Mouse (Mus musculus) myocyte (in vitro differentiated cells): ENCODE measurements around the gene Ppp1r16b.

Experiments
- CEBPB ChIP-seq: IDR thresholded peaks from 2 replicates; pipeline ENCODE4 v1.6.1; 2011; ENCODE audit warnings: mild to moderate bottlenecking, moderate library complexity; ENCODE audit not compliant: poor library complexity, insufficient read depth, severe bottlenecking
- E2F4 ChIP-seq: IDR thresholded peaks from one replicate; pipeline ENCODE4 v1.6.1; 2011; ENCODE audit warnings: mild to moderate bottlenecking, control low read depth, moderate library complexity; ENCODE audit not compliant: insufficient read depth
- MAX ChIP-seq: IDR thresholded peaks from one replicate; pipeline ENCODE4 v1.6.1; 2011; ENCODE audit warnings: low read depth, mild to moderate bottlenecking, control low read depth
- MYOD1 ChIP-seq, 3 experiments: IDR thresholded peaks; one replicate each; pipeline ENCODE4 v1.6.1; 2011; ENCODE audit warnings: control low read depth in 2 of 3, low read depth in 2 of 3, mild to moderate bottlenecking in 2 of 3, moderate library complexity in 1 of 3; ENCODE audit not compliant: insufficient read length in 2 of 3, control insufficient read depth in 1 of 3
- MYOG ChIP-seq, 3 experiments: IDR thresholded peaks; one replicate each; pipeline ENCODE4 v1.6.1; 2011; ENCODE audit warnings: control low read depth in 2 of 3, low read depth in 2 of 3, mild to moderate bottlenecking in 2 of 3; ENCODE audit not compliant: insufficient read length in 2 of 3, control insufficient read depth in 1 of 3, insufficient read depth in 1 of 3
- POLR2A ChIP-seq: IDR thresholded peaks from one replicate; pipeline ENCODE4 v1.6.1; 2011; ENCODE audit warnings: low read depth, mild to moderate bottlenecking, control low read depth, moderate library complexity; ENCODE audit not compliant: insufficient read length
- POLR2AphosphoS2 ChIP-seq: IDR thresholded peaks from one replicate; pipeline ENCODE4 v1.6.1; 2011; ENCODE audit warnings: low read depth, control low read depth; ENCODE audit not compliant: insufficient read length
- SRF ChIP-seq: IDR thresholded peaks from one replicate; pipeline ENCODE4 v1.6.1; 2011; ENCODE audit warnings: low read depth; ENCODE audit not compliant: control insufficient read depth, insufficient read length
- TCF12 ChIP-seq: IDR thresholded peaks from one replicate; pipeline ENCODE4 v1.6.1; 2011; ENCODE audit warnings: mild to moderate bottlenecking, control low read depth; ENCODE audit not compliant: poor library complexity, insufficient read depth, severe bottlenecking
- USF1 ChIP-seq: IDR thresholded peaks from one replicate; pipeline ENCODE4 v1.6.1; 2011; ENCODE audit warnings: low read depth, mild to moderate bottlenecking, control low read depth, moderate library complexity

GRCm38 (mm10) chr2:158730896-158731295, 65.7 kb downstream of the Ppp1r16b start:
- no peak for TF ChIP-seq POLR2A
- no peak for TF ChIP-seq POLR2AphosphoS2
- no peak for TF ChIP-seq MYOD1 (IDR thresholded peaks at IDR 0.05; ENCODE audit: control insufficient read depth in 1 of 3, insufficient read length in 2 of 3, low read depth in 2 of 3)
- no peak for TF ChIP-seq SRF
- TF ChIP-seq USF1, result no peak
- no peak for TF ChIP-seq CEBPB
- TF ChIP-seq E2F4, result no peak
- TF ChIP-seq MAX, result no peak
- TF ChIP-seq TCF12, result no peak
- no peak for TF ChIP-seq MYOG (IDR thresholded peaks at IDR 0.05; ENCODE audit: control insufficient read depth in 1 of 3, insufficient read depth in 1 of 3, insufficient read length in 2 of 3, low read depth in 2 of 3)
